Mouse (Mus musculus) spleen, adult 2 months (tissue): Measurements from ENCODE around the gene Gatm.

ENCODE experiments used
- CTCF ChIP-seq: fragments of 200-500 bp; IDR thresholded peaks from 2 replicates; pipeline ENCODE4 v1.5.1; 2011; ENCODE audit warnings: mild to moderate bottlenecking, inconsistent platforms; ENCODE audit not compliant: insufficient read depth, insufficient read length, insufficient replicate concordance; ENCODE audit errors: extremely low read depth
- POLR2A ChIP-seq: fragments of 200-500 bp; IDR thresholded peaks from 2 replicates; pipeline ENCODE4 v1.6.1; 2011; ENCODE audit warnings: low read depth, low read length, inconsistent platforms

- TF ChIP-seq CTCF (no peak), POLR2A (no peak)
Observed at GRCm38 (mm10) chr2:122618719-122619118, 7.6 kb upstream of the Gatm start.
